Mouse (Mus musculus): ENCODE results near the gene Olfr56.

The Olfr56 gene

GRCm38 (mm10) chr11:49093861-49094660, 115.4 kb downstream of the Olfr56 start:
- no peak for DNase-seq

DNA sequence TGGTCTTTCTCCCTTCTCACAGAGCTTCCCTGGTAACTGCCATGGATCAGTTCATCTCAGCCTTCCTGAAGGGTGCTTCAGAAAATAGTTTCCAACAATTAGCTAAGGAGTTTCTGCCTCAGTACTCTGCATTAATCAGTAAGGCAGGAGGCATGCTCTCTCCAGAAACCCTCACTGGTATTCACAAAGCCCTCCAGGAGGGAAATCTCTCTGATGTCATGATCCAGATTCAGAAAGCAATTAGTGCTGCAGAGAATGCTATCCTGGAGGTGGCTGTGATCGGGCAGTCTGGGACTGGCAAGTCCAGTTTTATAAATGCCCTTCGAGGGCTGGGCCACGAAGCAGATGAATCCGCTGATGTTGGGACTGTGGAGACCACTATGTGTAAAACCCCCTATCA, 116.7 kb downstream of the Olfr56 start:
- no peak for DNase-seq

DNA sequence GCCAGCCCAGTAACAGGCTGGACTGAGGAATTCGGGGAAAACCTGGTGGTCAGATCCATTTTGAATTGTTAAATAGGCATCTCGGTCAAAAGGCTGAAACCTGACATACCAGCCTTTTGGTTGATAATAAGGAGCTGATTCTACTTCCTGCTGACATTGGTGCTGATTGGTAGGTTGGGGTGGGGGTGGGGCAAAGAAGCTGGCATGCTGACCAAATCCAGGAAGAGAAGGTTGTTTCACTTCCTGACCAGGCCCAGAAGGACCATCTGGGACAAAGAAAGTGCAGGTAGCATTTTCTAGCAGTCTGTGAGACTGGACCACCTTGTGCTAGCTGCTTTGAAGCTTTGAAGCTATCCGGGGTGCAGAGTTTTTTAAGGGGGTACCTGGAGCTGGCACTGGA, 121.7 kb downstream of the Olfr56 start:
- DNase-seq: no peak

- DNase-seq: no peak
Measured at GRCm38 (mm10) chr11:49101500-49101899, 122.8 kb downstream of the Olfr56 start.

- DNase-seq: peak; percentile 90 to 98
Measured at GRCm38 (mm10) chr11:49103047-49103693, 124.5 kb downstream of the Olfr56 start.

GRCm38 (mm10) chr11:49105752-49106151, 127.1 kb downstream of the Olfr56 start:
- no peak for DNase-seq

DNA sequence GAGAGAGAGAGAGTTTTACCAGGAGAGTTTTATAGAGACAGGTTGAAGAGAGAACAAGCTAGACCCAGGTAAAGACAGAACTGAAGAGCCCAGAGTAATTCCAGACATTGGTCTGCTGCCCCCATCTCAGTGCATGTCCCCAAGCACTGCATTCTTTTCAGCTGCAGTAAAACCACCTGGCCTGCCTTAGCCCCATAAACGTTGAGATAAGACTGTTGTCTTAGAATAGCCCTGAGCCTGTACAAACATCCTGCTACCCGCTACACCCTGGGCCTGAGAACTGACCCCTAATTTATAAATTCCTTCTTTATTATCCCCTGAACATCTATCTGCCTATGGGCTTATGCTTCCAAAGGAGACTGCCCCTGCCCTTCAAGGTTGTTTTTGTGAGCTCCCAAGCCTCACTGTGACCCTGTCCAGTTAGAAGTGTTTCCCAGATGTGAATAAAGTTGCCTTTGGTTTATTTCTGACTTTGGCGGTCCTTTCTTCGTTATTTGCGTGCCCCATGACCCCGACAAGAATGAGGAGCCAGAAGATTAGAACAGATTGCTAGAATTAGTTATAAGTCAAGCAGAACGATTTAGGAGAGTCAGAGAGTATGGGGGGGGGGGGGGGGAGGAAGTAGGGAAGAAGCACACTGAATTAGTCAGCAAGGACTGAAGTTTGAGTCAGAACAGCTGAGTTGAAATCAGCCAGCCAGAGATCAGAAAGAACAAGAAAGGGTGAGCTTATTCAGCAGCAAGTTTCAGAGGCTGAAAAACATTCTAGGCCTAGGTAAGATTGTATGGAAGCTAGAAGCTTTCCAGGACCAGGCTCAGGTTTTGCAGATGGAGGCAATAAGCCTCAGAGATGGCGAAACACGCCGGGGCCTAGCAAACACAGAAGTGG, 129.2 kb downstream of the Olfr56 start:
- DNase-seq: no peak

DNA sequence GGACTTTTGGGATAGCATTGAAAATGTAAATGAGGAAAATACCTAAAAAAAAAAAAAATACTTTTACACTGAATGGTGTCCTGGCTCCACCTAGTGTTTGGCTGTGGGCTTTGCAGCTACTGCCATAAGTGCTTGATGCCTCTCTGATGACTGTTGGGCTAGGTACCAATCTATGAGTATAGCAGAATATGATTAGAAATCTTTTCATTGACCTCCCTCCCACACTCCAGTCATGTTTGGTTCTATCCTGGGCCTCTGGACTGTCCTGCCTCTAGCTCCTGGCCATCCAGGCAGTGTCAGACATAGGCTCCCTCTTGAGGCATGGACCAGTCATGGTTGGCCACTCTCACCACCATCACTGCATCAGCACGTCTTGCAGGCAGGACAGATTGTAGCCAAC, 130.1 kb downstream of the Olfr56 start:
- DNase-seq: peak; percentile 29 to 74

DNA sequence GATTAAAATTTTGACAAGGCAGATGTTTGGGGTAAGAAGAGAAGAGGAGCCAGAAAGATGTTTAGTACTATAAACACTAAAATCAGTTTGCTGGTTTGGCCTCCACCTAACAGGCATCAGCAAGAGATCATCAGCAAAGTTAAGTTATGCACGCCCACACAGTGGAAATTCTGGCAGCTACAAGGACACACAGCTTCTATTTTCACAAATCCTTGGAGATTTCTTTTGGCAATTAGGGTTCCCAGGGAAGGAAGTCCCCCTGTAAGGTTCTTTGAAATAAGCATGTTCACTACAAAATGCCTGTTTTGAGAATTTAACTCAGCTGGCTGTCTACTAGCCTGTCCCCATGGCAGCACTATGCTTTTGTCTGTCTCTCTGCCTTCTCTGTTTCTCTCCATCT, 132.3 kb downstream of the Olfr56 start:
- no peak for DNase-seq

DNA sequence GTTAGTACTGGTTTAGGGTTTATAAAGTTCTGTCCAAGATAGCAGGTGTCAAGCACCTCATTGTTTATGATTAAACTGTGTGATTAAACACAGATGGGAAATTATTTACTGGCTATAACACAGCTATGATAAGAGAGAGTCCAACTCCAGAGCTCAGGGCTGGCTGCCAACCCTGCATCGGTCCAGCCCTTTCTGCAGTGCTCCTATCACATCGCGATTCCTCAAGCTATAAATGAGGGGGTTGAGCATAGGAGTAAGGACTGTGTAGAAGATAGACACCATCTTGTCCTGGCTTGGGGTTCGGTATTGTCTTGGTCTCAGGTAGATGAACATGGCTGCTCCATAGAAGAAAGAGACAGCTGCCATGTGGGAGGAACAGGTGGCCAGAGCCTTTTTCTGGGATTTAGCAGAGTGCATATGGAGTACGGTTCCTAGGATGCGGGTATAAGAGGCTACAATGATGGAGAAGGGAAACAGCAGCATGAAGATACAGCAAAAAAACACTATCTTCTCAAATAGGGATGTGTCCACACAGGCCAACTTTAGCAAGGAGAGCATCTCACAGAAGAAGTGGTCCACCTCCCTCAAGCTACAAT, 134.0 kb downstream of the Olfr56 start:
- no peak for DNase-seq

GRCm38 (mm10) chr11:49114158-49114557, 135.5 kb downstream of the Olfr56 start:
- no peak for DNase-seq

GRCm38 (mm10) chr11:49114774-49115173, 136.1 kb downstream of the Olfr56 start, which contains the start of gene Olfr1396:
Gene Olfr1396 (minus strand): TSS chr11:49114874.
- no peak for DNase-seq

DNA sequence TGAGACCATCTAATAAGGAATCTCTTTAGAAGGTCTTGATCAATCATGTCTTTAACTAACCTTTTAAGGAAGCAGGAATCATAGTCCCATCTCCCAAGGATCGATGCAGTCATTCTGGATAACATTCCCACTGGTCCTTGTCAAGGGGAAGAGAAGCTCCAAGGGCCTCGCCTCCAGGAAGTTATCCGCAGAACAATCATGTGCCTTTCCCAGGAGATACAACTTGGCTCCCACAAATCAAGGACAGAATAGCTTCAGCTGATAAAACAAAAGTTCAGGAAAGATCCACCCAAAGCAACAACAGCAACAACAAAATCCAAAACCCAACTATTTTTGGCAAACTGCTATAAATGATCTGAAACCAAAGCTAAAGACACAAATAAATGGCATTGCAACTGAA, 140.9 kb downstream of the Olfr56 start:
- peak in 1 of 2 experiments; percentile 17 for DNase-seq

GRCm38 (mm10) chr11:49124169-49124568, 145.5 kb downstream of the Olfr56 start:
- DNase-seq: no peak

- no peak for DNase-seq
Measured at GRCm38 (mm10) chr11:49141974-49142373, 163.3 kb downstream of the Olfr56 start, which contains the start of gene Olfr1395. Gene Olfr1395 (plus strand): TSS chr11:49142274.

- DNase-seq: no peak
Measured at GRCm38 (mm10) chr11:49154077-49154476, 175.4 kb downstream of the Olfr56 start, which contains the start of gene Olfr1394. Gene Olfr1394 (plus strand): TSS chr11:49154377.

DNA sequence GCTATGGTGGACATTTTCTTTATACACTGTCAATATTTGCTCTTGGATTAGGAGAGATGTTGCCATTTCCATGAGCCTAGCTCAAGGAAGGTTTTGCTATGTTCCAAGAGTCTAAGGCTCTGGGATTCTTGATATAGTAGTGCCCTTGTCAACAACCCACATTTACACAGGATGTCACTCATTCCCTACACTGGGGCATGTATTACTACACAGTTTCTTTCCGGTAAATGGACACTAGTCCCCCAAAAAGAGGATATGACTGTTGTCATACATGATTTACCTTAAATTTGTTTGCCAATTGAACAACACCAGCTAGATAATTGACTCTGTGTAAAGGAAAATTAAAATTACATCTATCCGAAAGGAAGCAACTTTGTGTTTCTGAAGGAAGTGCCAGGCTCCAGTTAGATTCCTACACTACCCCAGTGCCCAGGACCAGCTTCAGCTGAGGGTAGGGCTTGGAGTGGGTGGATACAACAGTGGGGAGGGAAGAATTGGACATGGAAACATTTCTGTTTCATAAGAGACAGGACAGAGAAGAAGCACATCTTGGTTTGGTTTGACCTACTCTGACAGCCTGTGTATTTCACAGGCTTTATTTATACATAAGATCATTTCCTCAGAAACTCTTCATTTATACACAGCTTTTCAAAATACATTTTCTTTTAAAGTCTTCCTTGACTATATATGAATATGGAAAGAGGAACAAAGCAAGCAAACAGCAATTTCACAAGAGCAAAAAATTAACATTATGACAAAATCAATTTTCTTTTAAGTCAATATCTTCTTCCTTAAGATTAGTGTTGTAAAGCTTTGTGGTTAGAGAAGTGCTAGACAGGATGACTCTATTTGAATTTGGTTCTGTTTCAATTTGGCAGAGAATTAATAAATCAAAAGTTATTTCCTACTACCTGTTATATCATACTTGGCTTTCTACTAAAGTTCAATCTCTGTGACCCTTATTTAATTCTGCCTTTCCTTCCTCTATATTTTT, 178.4 kb downstream of the Olfr56 start:
- no peak for DNase-seq

DNA sequence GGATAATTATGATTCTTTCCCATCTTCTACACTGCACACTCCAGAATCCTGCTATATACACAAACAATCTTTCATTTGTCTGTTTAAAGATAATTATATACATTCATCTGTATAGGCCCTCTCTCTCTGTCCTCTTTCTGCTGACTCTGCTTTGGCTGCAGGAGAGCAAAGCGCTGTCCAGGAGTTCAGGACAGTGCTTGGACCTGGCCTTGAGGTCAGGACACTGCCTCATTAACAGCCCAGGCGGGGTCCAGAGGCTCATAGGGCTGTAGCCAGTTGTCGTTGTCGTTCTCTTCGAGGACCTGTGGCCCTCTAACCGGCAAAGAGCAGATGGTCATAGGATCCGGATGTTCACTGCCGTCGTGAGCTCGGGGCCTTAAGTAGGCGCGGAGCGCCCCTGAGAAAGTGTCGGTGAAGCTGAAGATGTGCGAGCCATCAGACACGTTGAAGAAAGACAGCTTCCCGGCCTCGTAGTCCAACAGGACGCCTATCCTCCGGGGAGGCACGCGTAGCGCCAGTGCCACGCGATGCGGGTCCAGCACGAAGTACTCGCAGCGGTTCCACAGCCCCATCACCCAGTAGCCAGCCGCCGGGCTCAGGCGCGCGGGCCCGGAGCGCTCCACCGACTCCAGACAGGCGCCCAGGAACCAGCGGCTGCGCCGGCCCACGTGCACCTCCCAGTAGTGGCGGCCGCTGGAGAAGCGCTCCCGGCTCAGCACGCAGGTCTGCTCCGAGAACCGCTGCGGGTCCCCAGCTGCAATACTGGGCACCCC, 190.3 kb downstream of the Olfr56 start:
- DNase-seq: peak in 1 of 2 experiments; percentile 47

GRCm38 (mm10) chr11:49170576-49170975, 191.9 kb downstream of the Olfr56 start:
- DNase-seq: no peak

- DNase-seq: no peak
Measured at GRCm38 (mm10) chr11:49175345-49175744, 196.7 kb downstream of the Olfr56 start.

Measured in kidney, postnatal 36 days (tissue).